Mouse (Mus musculus): ENCODE data around the gene Fblim1.

Fblim1 gene

DNA sequence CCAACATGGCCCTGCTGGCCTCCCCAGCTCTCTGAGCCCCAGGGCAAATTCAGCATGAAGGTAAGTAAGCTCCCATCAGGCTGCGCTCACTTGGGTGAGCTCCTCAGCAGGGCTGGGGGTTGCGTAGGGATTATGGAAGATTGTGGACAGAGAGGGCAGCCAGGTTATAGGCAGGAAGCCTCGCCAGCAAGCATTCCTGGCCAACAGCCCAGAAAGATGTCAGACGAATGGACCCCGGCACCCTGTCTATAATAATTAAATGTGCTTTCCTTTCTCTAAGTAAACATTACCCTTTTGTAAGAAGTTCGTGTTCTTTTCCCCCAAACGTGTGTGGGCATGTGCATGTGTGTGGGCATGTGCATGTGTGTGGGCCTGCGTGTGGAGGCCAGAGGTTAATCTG is 1.4 kb downstream of the Fblim1 start:
- in situ Hi-C loops (cut with MboI; ENCODE audit: low pct_unique_long_range_greater_than_20kb in 1 of 2, low sequenced_read_pairs in 2 of 2, unreplicated experiment in 1 of 2): no loop called here

DNA sequence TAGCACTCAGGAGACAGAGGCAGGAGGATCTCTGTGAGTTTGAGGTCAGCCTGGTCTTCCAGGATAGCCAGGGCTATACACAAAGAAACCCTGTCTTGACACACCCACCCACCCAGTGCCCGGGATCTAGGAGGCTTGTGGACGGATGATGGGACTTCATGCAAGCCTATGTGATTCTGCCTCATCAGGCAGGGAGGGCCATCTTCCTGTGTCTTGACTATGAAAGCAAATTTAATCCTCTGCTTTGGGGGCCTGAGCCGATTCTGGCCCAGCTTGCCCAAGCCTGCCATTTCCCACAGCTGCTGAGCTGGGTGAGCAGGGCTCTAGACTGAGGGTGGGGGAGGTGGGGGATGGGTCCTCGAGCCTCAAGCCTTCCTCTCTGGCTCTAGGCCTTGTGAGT is 2.0 kb downstream of the Fblim1 start:
- in situ Hi-C loops (cut with MboI; ENCODE audit: low pct_unique_long_range_greater_than_20kb in 1 of 2, low sequenced_read_pairs in 2 of 2, unreplicated experiment in 1 of 2): no loop called here

DNA sequence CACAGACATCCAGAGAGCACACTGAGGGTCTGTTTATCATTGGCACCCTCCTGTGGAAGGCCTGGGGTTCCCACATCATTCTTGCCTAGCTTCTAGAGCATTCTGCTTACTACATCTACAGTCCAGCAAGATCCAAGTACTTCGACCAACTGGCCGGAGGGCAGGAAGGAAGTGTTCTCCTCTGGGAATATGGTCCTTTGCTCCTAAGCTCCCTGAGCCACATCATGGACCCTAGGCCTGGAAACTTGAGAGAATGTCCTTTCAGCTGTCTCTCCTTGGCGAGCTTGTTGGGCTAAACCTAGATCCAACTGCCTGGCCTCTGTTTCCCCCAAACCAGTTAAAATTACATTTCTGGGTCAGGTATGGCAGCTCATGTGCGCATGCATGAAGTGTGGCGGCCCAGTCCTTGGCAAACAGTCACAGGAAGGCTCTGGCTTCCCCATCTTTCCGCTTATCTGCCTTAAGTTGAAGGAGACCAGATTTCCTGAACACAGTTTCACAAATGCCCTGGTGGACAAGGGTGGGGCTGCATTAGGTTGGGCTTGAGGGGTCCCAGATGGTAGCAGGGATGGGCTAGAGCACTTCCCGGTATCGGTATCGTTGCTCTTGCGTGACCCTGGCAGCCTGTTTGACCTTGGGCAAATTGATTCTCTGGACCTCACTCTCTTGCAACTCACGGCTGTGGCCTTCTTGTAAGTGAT is 3.2 kb downstream of the Fblim1 start:
- in situ Hi-C loops (cut with MboI; ENCODE audit: low pct_unique_long_range_greater_than_20kb in 1 of 2, low sequenced_read_pairs in 2 of 2, unreplicated experiment in 1 of 2): no loop called here

DNA sequence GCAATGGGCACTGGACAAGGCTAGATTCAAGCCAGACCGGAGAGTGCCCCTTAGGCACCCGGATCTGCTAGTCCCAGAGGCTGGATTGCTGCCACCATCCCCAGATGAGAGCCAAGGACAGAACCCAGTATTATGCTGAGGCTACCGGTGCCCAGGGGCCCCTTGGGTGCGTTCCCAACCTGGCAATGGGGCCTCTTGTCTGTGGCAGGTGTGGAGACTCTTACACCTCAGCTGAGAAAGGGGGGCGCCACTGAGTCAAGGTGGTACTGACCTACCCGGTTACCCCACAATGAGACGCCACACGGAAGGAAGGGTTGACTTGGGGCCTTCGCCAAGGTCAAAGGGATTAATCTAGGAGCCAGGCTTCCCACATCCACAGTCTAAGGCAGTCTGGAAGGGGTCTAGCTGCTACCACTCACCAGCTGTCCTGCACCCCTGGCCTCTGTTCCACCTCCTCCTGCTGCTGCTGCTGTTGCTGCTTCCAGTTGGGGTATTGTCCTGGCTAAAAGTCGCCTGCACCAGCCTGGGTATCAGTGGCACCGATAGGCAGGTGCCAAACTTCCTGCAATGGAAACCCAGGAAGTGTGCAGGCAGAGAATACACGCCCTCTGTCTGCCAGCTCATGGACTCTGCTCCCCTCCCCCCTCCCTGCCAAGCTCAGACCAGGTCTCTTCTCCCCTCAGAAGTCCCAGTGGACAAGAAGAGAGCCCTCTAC is 4.6 kb downstream of the Fblim1 start:
- in situ Hi-C loops (cut with MboI; ENCODE audit: low pct_unique_long_range_greater_than_20kb in 1 of 2, low sequenced_read_pairs in 2 of 2, unreplicated experiment in 1 of 2): no loop called here

DNA sequence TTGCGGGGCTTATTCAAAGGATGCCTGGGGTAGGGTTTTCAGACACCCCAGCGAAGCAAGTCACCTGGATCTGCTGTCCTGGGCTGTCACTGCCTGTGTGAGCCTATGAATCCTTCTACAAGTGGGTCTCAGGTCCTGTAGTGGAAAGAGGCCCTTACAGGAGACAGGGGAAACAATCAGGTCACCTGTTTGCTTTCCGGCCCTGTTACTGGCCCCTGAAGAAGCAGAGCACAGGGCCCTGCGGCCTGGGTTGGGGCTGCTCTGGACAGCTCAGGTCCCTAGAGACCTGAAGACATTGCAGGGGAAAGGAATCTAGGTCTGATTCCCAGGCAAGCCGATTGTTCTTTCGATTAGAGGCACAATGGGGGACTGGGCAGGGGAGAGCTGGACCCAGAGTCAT is 5.5 kb downstream of the Fblim1 start:
- in situ Hi-C loops (cut with MboI; ENCODE audit: low pct_unique_long_range_greater_than_20kb in 1 of 2, low sequenced_read_pairs in 2 of 2, unreplicated experiment in 1 of 2): no loop called here

DNA sequence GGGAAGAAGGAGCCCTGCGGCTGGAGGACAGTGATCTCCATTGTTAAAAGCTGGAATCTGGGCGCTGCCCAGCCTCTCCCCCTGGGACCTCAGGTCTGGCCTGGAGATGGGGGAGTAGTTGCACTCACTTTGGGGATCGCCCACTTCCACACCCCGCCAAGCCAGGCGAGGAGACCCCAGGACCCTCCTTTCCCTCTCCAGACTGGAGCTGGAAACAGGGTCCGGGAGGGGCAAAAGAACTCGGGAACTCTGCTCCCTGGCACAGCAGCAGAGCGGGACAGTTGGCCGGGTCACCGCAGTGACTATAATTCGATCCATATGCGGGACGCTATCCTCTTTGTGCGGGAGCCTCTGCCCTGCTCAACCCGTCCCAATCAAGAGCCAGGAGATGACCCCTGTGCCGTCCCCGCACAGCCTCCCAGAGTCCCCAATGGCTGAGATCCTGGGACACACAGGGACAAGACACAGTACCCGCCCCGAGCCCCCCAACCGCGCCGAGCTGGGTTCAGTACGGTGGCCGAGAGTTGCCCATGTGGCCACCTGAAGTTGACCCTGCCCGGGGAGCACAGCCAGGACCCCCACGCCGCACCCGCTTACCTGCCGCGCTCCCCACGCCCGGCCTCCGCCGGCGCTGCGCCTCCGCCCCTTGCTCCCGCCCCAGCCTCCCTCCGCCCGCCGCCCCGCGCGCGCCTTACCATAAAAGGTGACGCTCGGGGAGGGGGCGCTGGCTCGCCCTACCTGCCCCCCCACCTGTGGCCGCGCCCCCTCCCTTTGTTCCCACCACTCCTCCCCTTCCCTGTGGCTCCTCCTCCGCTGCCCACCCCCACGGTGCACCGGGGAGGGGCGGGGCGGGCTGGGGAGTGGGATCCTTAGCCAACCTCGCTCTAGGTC is 6.4 kb downstream of the Fblim1 start:
- in situ Hi-C loops (cut with MboI; ENCODE audit: low pct_unique_long_range_greater_than_20kb in 1 of 2, low sequenced_read_pairs in 2 of 2, unreplicated experiment in 1 of 2): loop anchor here in 1 of 2 experiments (10.0 kb wide), 1 partner anchor 195 kb away; no protein-coding TSS in a partner anchor

DNA sequence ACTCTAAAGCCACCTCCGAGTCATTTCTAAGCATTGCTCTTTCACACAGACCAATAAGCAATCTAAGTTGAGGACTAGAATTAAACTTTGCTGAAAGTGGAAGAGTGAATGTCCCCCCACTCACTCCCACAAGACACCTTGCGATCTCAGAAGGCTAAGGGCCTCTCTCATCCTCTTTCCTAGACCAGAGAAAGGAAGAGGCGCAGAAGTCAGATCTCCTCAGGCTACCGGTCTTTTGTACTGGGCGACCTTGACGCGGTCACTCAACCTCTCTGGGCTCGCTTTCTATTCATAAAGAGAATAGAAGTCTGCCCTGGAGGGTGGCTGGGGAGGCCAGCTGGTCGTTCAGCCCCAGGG is 7.0 kb downstream of the Fblim1 start:
- in situ Hi-C loops (cut with MboI; ENCODE audit: low pct_unique_long_range_greater_than_20kb in 1 of 2, low sequenced_read_pairs in 2 of 2, unreplicated experiment in 1 of 2): loop anchor here in 1 of 2 experiments (10.0 kb wide), 1 partner anchor 194 kb away; no protein-coding TSS in a partner anchor

DNA sequence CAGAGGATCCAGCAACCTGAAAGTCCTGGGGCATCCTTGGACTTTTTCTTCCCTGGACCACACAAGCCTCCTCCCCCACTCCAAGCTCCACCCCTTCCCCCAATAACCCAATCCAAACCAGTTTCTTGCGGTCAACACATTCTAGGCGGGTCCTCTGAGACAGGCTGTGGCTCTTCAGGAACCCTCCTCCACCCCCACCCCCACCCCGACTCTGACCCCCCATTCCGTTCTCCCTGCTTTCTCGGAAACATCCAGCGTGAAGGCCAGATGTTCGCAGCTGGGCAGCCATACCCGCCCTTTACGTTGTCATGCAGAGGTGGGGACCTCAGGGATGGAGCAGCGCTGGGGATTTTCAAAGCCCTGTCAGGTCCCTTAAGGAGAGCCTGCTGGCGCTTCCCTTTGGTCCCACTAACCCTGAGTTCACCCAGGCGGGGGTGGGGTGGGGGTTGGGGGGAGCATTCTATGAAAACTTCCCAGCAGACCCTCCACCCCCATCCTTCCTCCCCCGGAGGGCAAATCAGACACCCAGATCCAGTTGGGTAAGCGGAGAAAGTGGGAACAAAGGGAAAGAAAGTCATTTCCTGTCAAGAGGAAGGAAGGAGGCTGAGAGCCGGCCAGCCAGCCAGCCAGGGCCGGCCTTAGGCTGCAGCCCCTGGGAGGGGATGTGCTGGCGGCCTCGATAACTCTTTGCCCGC is 7.5 kb downstream of the Fblim1 start:
- in situ Hi-C loops (cut with MboI; ENCODE audit: low pct_unique_long_range_greater_than_20kb in 1 of 2, low sequenced_read_pairs in 2 of 2, unreplicated experiment in 1 of 2): loop anchor here in 1 of 2 experiments (10.0 kb wide), 1 partner anchor 194 kb away; no protein-coding TSS in a partner anchor

DNA sequence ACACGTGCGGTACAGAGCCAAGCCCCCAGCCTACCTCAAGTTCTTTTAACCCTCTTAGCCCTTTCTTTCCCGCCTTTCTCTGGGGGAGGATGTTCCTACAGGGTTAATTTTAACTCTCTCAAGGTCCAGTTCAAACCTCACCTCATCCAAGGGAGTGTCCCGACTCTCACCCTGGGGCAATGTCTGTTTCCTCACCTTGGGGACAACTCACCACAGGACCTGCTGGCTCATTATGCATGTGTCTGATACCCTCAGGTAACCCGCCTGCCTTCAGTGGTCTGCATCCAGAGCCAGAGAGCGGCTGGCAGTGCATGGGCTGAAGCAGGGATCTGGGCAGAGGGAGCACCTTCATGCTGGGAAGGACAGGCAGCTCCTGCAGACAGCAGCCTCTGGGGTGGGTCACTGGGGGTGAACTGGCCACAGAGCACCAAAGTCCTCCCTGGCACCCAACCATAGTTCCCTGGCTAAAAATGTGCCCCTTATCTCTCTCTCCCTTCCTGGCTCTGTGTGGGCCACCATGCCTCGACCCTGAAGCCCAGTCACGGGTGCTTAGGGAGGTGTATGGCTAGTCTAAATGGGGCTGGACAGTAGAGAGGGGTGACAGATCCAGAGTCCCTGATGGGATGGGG is 9.1 kb downstream of the Fblim1 start:
- in situ Hi-C loops (cut with MboI; ENCODE audit: low pct_unique_long_range_greater_than_20kb in 1 of 2, low sequenced_read_pairs in 2 of 2, unreplicated experiment in 1 of 2): loop anchor here in 1 of 2 experiments (10.0 kb wide), 1 partner anchor 192 kb away; no protein-coding TSS in a partner anchor

DNA sequence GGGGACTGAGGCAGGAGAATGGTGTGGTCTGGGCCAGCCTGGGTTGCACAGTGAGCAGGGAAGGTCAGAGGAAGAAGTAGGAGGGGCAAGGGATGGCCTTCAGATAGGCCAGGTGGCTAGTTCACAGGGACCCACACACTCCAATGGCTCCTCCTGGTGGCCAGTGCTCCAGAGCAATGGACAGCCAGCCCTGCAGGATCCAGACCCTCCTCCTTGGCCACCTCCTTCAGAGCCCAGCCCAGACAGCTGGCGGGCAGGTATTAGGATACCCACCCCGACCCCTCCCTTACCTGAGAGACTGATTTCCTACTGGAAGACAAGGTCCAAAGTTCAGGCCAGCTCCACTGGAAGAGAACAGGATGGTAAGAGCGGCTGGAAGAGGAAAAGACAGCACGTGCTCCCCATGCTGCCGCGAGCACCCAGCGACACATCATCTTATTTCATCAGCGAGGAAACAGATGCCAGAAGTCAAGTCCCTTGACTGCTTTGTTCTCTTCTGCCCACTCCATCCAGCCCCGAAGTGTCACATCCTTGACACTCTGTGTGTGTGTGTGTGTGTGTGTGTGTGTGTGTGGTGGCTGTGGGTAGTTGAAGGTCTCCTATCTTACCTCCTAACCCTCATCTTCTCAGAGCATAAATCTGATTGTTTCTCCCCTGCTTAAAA is 10.2 kb downstream of the Fblim1 start:
- in situ Hi-C loops (cut with MboI; ENCODE audit: low pct_unique_long_range_greater_than_20kb in 1 of 2, low sequenced_read_pairs in 2 of 2, unreplicated experiment in 1 of 2): loop anchor here in 1 of 2 experiments (10.0 kb wide), 1 partner anchor 191 kb away; no protein-coding TSS in a partner anchor

DNA sequence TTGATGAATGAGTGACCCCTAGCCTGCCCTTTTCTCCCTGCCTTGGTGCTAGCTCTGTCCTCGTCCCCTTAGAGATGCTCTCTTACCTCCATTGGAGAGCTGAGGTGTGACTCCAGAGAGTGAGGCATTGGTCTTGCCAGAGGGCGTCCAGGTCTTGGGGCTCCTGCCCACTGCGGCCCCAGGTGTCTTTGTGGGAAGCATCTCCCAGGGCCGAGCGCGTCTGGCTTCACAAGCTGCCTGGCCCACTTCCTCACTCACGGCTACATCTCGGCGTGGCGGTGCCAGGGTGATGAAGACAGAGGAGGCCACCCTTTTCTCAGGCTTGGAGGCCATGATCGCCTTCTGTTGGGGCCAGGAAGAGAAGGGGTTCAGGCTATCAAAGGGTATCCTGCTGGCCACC is 10.8 kb downstream of the Fblim1 start:
- in situ Hi-C loops (cut with MboI; ENCODE audit: low pct_unique_long_range_greater_than_20kb in 1 of 2, low sequenced_read_pairs in 2 of 2, unreplicated experiment in 1 of 2): loop anchor here in 1 of 2 experiments (10.0 kb wide), 1 partner anchor 190 kb away; no protein-coding TSS in a partner anchor

DNA sequence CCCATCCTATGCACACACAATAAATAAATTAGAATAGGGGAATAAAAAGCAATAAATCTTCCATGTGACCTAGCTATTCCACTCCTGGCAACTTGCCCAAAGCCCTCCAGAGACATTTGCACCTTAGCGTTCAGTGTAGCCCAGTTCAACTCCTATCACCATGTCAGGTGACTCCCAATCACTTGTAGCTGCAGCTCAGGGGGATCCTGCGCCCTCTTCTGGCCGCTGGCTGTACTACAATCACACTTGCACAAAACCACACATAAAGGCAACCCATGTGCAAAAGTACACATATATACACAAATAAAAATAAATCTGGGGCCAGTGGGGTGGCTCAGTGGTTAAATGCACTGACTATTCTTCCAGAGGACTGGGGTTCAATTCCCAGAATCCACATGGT is 14.3 kb downstream of the Fblim1 start:
- in situ Hi-C loops (cut with MboI; ENCODE audit: low pct_unique_long_range_greater_than_20kb in 1 of 2, low sequenced_read_pairs in 2 of 2, unreplicated experiment in 1 of 2): loop anchor here in 1 of 2 experiments (10.0 kb wide), 1 partner anchor 187 kb away; no protein-coding TSS in a partner anchor

DNA sequence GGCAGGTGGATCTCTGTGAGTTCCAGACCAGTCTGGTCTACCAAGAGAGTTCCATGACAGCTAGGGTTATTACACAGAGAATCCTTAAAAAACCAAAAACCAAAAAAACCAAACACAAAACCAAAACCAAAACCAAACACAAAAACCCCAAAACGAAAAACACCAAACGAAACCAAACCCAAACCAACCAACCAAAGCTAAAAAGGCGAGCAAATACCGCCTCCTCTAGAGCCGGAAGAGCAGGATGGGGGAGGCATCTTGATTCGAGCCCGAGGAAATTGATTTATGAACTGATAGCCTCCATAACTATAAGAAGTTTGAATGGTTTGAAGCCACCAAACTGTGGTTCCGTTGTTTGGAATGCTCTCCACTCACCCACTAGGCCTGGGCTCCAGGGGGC is 22.0 kb downstream of the Fblim1 start:
- in situ Hi-C loops (cut with MboI; ENCODE audit: low pct_unique_long_range_greater_than_20kb in 1 of 2, low sequenced_read_pairs in 2 of 2, unreplicated experiment in 1 of 2): no loop called here

DNA sequence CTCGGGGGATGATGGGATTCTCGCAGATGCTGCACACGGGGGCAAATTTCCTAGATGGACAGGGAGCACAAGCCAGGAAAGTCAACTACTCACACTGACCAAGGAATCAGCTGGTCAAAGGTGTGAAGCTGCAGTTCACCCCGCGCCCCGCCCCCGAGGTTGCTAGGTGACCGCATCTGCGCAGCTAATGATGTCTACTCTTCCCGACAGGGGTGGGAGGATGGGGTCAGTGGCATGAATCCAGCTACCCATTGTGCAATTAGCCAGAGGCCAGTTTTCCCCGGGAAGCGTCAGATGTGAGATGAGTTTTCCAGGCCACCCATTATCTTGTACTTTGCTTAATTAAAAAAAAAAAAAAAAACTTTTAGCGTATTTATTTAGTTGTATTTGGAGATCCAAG is 24.8 kb downstream of the Fblim1 start:
- in situ Hi-C loops (cut with MboI; ENCODE audit: low pct_unique_long_range_greater_than_20kb in 1 of 2, low sequenced_read_pairs in 2 of 2, unreplicated experiment in 1 of 2): no loop called here

DNA sequence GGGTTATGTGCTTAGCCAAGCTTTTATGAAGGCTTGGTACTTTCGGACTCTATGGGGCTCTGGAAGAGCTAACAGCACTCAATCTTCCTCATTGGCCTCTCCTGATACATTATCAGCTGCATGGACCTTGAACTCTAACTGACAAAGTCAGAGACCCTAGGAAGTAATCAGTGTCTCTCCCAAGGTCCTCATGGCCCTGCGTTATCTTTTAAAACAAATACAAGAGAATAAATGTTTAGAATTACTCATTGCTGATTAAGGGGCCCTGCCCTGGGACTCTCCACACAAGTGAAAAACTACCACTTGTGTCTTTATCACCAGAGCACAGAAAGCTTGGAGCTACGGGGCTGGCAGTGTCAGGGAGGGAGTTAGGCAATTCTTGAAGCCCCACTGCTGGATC is 27.1 kb downstream of the Fblim1 start:
- in situ Hi-C loops (cut with MboI; ENCODE audit: low pct_unique_long_range_greater_than_20kb in 1 of 2, low sequenced_read_pairs in 2 of 2, unreplicated experiment in 1 of 2): loop anchor here in 1 of 2 experiments (5.0 kb wide), 1 partner anchor 172 kb away; no protein-coding TSS in a partner anchor

DNA sequence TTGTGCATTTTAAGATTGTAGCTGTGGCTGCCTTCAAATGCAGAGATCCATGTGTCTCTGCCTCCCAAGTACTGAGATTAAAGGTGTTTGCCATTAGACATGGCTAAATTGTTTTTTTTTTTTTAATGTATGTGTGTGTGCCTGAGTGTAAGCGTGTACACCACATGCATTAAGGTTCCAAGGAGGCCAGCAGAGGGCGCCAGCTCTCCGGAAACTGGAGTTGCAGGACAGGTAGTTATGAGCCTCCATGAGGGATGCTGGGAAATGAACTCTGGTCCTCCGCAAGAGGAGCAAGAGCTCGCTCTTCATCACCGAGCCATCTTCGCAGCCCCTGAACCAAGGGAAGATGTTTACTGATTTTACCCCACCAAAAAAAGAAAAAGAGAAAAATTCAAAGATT is 29.0 kb downstream of the Fblim1 start:
- in situ Hi-C loops (cut with MboI; ENCODE audit: low pct_unique_long_range_greater_than_20kb in 1 of 2, low sequenced_read_pairs in 2 of 2, unreplicated experiment in 1 of 2): loop anchor here in 1 of 2 experiments (5.0 kb wide), 1 partner anchor 170 kb away; no protein-coding TSS in a partner anchor

DNA sequence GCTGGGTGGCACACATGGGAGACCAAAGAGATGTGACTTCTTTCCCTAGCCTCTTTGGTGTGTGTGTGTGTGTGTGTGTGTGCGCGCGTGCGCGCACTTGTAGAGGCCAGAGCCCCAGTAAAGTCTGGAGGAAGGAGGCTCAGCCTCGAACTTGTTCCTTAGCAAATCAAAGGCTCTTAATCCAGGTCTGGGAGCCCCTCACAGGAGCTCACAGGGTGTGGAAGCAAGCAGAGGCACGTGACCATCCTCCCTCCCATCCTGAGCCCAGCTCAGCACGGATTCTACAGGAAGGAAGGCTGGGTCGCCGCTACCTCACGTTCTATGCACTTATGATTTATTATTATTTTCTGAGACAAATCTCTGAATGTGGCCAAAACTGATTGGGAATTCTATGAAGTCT is 29.5 kb downstream of the Fblim1 start:
- in situ Hi-C loops (cut with MboI; ENCODE audit: low pct_unique_long_range_greater_than_20kb in 1 of 2, low sequenced_read_pairs in 2 of 2, unreplicated experiment in 1 of 2): loop anchor here in 1 of 2 experiments (5.0 kb wide), 1 partner anchor 169 kb away; no protein-coding TSS in a partner anchor
